Mouse (Mus musculus): ENCODE data around the gene Enox1.

DNA sequence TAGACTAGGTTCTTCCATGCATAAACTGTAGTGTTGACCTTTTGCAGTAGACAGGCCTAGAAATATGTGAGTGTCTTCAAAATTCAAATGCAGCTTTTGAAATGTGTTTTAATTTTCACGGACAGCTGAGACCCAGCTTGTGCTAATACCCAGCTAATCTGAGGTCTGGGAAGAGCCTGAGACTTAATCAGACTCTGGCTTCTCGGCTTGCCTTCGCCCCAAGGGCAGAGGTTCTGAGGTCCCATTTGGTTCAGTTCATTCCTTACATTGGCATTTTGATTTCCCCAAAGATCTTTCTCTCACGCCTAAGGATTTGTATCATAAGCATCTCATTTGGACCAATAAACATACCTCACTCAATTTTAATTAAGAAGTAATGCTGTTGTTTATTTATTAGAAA lies 321.1 kb downstream of the Enox1 start:
- TF ChIP-seq POLR2AphosphoS2 (IDR thresholded peaks at IDR 0.05; ENCODE audit: insufficient read length, low read depth) (no peak), SRF (IDR thresholded peaks at IDR 0.05; ENCODE audit: control insufficient read depth, insufficient read length, low read depth) (no peak), POLR2A (IDR thresholded peaks at IDR 0.05; ENCODE audit: insufficient read length, low read depth) (no peak), MAX (IDR thresholded peaks at IDR 0.05; ENCODE audit: low read depth) (no peak), MYOD1 (IDR thresholded peaks at IDR 0.05; ENCODE audit: control insufficient read depth in 1 of 3, insufficient read length in 2 of 3, low read depth in 2 of 3) (no peak), E2F4 (IDR thresholded peaks at IDR 0.05; ENCODE audit: insufficient read depth) (no peak), USF1 (IDR thresholded peaks at IDR 0.05; ENCODE audit: low read depth) (no peak), MYOG (IDR thresholded peaks at IDR 0.05; ENCODE audit: control insufficient read depth in 1 of 3, insufficient read depth in 1 of 3, insufficient read length in 2 of 3, low read depth in 2 of 3) (no peak), TCF12 (IDR thresholded peaks at IDR 0.05; ENCODE audit: insufficient read depth, poor library complexity, severe bottlenecking) (no peak), TCF3 (IDR thresholded peaks at IDR 0.05; ENCODE audit: insufficient read length, low read depth) (no peak), CEBPB (IDR thresholded peaks at IDR 0.05; ENCODE audit: insufficient read depth, poor library complexity, severe bottlenecking) (no peak), REST (IDR thresholded peaks at IDR 0.05; ENCODE audit: insufficient read depth, insufficient read length) (no peak)

All from myocyte (in vitro differentiated cells).